ENCODE assay signal across 25 mouse cellular contexts in genomic region chr2:68104641-68105040, GRCm38 (mm10).
"Had no signal": no experiment of that assay in that cellular context is flagged by ENCODE, and none has a peak within 500 bp of the region (broad histone marks: within the 10 kb centered on the region; RNA-seq: fewer than 3 reads in every experiment).

No protein-coding gene starts in this region.

- H3K36me3 ChIP-seq: limb, embryonic 10.5 days; limb, embryonic 13.5 days; liver, embryonic 12.5 days; liver, embryonic 15.5 days; lung, embryonic 15.5 days; midbrain, embryonic 12.5 days; neural tube, embryonic 13.5 days had no signal

- H3K9me3 ChIP-seq: limb, embryonic 10.5 days; limb, embryonic 13.5 days; liver, embryonic 12.5 days; liver, embryonic 15.5 days; lung, embryonic 15.5 days; megakaryocyte, embryonic 14.5 days; midbrain, embryonic 12.5 days; neural tube, embryonic 13.5 days had no signal

- H3K27me3 ChIP-seq: limb, embryonic 13.5 days; liver, embryonic 12.5 days; liver, embryonic 15.5 days; lung, embryonic 15.5 days; megakaryocyte, embryonic 14.5 days; midbrain, embryonic 12.5 days; neural tube, embryonic 13.5 days had no signal

- H3K4me3 ChIP-seq: layer of hippocampus, adult 2 months; limb, embryonic 10.5 days; limb, embryonic 13.5 days; liver, embryonic 12.5 days; liver, embryonic 15.5 days; lung, embryonic 15.5 days; megakaryocyte, embryonic 14.5 days; midbrain, embryonic 12.5 days; myocyte; neural tube, embryonic 13.5 days had no signal

- H3K4me1 ChIP-seq: limb, embryonic 10.5 days; limb, embryonic 13.5 days; liver, embryonic 12.5 days; liver, embryonic 15.5 days; lung, embryonic 15.5 days; megakaryocyte, embryonic 14.5 days; midbrain, embryonic 12.5 days; neural tube, embryonic 13.5 days had no signal

- H3K4me2 ChIP-seq: limb, embryonic 13.5 days; liver, embryonic 12.5 days; liver, embryonic 15.5 days; lung, embryonic 15.5 days; midbrain, embryonic 12.5 days; neural tube, embryonic 13.5 days had no signal

- ATAC-seq: liver, embryonic 12.5 days had no signal

- DNase-seq: kidney, adult 2 months; kidney, postnatal 25 days; layer of hippocampus, adult 9-11 months; liver; lung, adult 18-20 months; lung, postnatal 10 days; lung, postnatal 36 days; right cerebral cortex, adult 18-20 months; right cerebral cortex, postnatal 14 days; right cerebral cortex, postnatal 4 days; thymus, adult 2 months; thymus, postnatal 14 days; thymus, postnatal 4 days had no signal

- H3K27ac ChIP-seq: kidney, postnatal 0 days; layer of hippocampus, adult 2 months; limb, embryonic 10.5 days; limb, embryonic 13.5 days; liver, embryonic 12.5 days; liver, embryonic 15.5 days; lung, embryonic 15.5 days; midbrain, embryonic 12.5 days; neural tube, embryonic 13.5 days; stomach, postnatal 0 days had no signal

- H3K9ac ChIP-seq: limb, embryonic 13.5 days; liver, embryonic 12.5 days; liver, embryonic 15.5 days; lung, embryonic 15.5 days; midbrain, embryonic 12.5 days; neural tube, embryonic 13.5 days had no signal
